Mouse (Mus musculus) common myeloid progenitor, adult 5-6 weeks (primary cell): ENCODE data around the gene Cox6b1. TPM values are rescaled to one million over a fixed set of nuclear protein-coding genes. Genes with fewer than 3 reads are reported as not detected.

ENCODE experiments used
- ATAC-seq: replicated peaks from 2 replicates; pipeline ENCODE4 v1.8.0; 2016; ENCODE audit warnings: low read depth, mild to moderate bottlenecking, moderate TSS enrichment, inconsistent platforms; ENCODE audit not compliant: poor library complexity, severe bottlenecking
- total RNA-seq: library from RNA; stranded (forward); fragments of 200-1000, 187-1606 nt; gene quantifications from 2 replicates; pipeline ENCODE4 v1.2.3, GENCODE M21; 2017

The Cox6b1 gene
- total RNA-seq: 396 and 504 TPM in 2 replicates

DNA sequence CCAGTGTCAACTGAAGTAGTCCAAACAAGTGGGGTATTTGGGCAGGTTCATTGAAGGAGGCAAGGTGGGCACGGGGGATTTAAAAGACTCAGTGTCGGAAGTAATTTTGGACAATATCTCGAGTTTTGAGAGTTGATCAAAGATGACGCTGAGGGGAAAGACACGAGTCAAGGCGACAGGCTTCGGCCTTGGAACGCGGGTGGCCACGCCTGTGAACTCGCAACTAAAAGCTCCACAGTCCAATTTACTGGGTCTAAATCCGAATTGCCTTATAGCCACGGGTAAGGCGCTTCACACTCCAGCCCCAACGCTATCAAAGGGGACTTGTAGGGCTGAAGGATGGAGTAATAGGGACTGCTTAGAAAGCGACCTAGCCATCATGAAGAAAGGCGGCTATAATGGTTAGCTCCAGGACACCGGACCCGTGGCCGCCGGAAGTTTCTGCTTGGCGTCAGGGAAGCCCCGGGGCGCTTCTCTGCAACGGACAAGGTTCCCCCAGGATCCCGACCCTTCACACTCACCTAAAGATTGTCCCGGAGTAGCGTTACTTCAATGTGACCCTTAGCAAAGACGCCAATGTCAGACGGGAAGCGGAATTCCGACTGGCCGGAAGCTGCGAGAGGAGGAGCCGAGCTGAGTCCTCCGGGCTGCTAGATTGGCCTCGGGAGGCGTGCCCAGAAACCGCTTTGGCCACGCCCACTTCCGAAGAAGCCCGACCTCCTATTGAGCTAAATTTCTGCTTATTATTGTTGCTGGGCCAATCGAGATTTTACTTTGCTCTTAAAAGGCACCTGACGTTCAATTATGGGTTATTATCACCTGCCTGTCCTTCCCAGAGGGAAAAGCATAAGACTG is at the start of gene Cox6b1:
TSS of gene Cox6b1 (minus strand) at position 622 of the 855 bp plus-strand sequence.
- ATAC-seq: peak; percentile 97

DNA sequence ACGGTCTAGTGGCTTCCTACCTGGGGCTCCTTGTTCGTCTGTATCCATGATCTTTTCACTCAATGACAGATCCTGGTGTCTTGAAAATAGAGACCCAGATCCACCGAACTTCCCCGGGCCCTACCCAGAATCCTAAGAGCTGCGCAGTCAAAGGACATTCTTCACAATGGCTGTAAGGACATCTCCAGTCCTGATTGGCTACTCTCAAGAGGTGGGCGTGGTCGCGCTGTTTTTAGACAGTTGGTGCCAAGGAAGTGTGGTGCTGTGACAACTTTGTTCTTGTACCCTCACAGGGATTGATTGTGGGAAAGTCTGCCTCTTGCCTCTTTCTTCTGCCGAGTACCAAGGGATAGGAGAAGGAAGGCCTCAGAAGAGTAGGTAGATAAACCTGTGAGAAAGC is 45.5 kb upstream of the Cox6b1 start, which contains the start of gene Pmis2:
TSS of gene Pmis2 (minus strand) at position 126 of the 400 bp plus-strand sequence.
- no peak for ATAC-seq

DNA sequence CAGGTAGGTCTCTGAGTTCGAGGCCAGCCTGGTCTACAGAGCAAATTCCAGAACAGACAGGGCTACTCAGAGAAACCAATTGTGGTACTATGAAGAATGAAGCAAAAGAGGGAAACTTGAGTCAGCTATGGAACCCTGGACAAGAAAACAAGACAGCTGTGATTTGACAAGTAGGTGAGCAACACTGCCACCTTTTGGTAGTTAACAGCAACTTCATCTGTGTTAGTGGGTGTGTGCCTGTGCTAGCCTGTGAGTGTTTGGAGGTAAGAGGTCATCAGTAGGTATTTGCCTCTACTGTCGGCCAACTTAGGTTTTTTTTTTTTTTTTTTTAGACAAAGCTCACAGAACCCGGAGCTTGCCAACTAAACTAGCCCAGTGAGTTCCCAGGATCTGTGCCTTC is 43.3 kb upstream of the Cox6b1 start:
- ATAC-seq: peak; percentile 43; the same call in 1 of the 2 replicates

DNA sequence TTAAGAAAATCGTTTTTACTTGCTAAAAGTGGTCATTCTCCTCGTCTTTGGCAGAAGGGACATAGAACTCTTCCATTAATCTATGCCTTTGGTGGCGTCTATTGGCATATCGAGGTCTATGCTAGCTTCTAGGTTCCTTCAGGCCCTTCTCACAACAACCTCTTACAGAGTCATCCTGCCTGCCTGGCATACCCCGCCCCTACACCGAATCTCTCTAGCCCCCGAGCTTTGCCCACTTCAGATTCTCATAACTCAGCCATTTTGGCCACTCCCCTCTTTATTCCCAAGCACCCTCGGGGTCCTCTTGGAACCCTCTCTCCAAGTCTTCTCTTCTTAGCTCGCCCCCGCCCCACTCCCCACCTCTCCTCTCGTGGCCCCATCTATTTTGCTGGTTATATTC is 39.4 kb upstream of the Cox6b1 start:
- peak; percentile 22; the same call in 1 of the 2 replicates for ATAC-seq

DNA sequence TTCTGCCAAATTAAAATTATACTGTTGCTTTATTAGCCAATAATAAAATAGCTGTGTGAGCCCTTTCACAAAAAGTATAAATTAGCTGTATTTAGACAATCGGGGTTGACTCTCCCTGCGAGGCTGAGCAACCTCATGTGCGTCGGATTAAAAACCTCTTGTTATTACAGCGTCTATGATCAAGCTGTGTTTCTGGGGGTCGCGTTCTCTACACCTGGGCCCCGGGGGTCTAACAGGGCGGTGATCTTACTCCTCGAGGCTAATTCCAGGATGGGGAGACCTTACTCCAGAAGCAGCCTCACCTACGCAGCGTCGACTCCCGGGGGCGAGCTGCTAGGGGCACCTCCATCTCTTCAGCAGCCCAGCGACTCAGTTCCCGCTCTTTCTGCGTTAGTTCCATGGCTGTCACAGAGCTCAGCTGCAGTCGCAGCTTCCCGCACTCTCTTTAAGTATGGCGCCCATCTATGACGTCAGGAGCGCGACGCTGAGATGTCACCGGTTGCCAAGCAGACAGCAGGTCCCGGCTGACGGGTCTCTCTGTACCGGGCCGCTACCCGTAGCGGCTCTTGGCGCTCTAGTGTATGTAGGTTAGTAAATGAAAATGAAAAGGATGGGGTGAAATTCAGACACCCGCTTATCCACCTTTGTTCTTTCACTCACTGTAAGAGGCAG is 38.7 kb upstream of the Cox6b1 start, which contains the start of gene Haus5:
TSS of gene Haus5 (minus strand) at position 466 of the 672 bp plus-strand sequence.
- ATAC-seq: peak; percentile 98

DNA sequence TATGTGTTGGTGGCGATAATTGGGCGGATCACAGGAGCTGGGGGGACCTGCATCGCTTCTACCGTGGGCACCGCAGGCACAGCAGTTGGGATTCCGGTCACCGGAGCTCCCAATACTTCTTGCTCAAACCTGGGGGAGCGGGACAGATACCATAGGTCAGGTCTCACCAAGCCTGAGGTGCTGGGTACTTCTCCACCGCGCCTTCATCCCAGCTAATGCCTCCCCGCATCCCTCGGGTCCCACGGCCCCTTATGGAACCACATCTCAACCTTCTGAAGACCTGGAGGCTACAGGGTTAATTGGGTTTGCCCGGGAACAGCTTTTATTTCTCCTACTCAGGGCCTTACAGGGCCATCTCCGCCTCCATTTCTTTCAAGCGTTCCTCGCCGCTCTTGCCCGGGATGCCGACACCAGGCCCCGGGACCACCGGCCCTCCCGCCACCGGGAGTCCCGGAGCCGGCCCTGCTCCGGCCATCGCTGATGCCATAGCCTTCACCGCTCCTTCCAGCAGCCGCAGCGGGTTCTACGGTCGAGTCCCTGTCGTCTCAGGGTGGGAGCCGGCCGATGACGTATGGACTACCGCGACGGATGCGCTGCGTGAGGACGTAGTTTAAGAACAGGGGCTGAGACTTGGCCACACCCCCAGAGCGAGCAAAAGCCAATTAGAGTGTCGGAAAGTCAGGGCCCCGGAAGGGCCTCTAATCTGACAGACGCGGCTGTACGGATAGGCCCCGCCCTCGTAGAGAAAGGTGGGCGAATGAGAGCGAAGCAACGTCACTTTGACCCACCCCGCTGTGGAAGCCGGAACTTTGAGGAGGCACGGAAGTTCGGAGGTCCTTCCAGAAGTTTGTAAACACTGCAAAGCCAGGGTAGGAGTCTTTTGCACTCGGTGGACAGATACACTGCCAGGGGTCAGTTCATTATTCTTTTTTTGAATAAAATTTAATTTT is 23.9 kb upstream of the Cox6b1 start, which contains the start of gene Rbm42:
TSS of gene Rbm42 (minus strand) at position 727 of the 950 bp plus-strand sequence.
- ATAC-seq: peak; percentile 100

DNA sequence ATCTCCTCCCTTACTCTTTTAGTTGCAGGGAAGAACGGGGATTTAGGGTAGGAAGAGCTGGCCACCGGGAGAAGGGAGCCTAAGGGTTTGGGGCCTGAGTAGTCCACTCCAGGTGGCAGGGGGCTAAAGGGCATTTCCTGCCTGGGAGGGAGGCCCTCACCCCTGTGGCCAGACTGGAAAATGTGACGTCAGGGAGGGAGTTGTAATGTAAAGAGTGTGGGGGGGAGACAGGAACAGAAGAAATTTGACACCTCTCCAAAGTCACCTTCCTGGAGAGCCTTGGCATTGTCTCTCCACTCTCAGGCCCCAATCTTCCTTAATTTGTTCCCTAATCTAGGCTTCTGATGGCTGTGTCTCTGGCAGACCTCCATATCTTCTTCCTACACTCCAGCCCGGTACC is 13.1 kb upstream of the Cox6b1 start:
- no peak for ATAC-seq

DNA sequence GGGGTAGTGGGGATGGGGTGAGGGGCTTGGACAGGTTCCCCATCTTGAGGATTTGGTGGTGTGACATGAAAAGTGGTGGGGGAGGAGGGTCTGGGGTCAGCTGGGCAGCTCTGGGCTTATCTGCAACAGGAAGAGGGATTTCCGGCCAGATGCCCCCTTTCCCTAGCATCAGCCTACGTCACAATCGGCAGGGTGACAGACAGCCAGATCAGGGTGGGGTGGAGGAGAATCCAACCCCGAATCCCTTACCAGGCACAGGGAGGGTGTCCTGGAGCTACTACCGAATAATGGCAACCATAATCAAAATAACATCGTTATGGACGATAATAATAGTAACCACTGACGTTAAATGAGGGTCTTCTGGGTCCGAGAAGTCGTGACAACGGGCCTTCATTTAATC is 10.4 kb upstream of the Cox6b1 start:
- ATAC-seq: 0 out of 2 replicates have a peak, but pooled peaks have one; percentile 15

DNA sequence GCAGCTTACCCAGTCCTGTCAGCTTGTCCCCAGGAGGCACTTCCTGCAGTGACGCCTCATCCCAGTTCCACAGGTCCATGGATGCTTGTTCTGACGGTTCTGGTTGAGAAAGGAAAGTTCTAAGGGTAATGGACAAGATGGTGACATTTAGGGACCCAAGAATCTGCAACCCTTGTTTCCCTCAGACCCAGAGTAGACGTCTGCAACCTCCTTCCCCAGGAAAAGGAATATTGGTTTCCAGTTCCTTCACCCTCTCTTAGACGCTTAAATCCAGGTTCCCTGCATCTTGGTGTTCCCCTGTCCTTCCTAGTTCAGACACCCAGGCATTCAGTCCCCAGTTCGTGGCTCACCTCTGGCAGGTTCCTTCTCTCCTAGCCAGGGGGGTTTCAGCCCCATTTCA is 9.8 kb upstream of the Cox6b1 start, which contains the start of gene Etv2:
TSS of gene Etv2 (minus strand) at position 101 of the 400 bp plus-strand sequence.
- ATAC-seq: no peak

DNA sequence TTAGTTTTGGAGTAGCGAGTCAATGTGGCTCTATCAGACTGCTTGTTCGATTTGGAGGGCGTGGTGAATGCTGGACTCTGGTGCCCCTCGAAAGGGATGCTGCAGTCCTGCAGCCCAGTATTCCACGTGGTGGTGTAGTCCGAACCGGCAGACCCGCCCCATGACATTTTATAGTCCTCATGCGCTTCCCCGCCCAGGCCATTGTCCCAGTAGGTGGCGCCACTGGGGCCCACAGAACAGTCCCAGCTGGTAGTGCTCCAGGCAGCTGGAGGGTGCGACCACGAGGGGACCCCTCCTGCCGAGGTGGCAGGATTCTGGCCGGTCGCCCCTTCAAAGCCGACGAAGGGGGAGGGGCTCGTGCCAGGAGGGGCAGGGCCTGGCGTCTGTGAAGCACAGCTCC is 8.7 kb upstream of the Cox6b1 start:
- peak; percentile 73 for ATAC-seq

DNA sequence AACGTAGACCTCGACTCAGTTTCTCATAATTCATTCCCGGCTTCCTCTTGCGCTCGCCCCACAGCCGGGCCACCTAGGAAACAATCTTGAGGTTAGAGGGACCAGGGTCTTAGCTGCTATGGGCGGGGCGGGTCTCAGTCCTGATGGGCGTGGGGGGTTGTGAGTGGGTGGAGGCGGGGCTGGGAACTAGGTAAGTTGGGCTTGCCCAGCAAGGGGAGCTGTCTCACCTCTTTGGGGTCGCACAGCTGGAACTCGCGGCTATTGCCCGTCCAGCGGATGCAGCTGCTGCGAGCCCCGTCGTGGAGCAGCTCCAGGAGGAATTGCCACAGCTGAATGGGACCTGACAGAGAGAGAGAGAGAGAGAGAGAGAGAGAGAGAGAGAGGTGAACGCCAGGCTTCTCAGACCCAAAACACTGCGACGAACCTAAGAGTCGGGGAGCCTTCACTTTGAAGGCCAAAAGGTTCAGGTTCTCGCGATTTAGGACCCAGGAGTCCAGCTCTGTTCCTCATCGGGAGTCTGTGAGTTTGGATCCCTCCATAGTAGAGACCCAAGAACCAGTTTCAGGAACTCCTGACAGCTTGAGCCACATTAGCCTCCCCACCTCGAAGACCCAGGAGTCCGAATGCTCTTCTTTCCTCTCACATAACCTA is 7.9 kb upstream of the Cox6b1 start:
- peak; percentile 19; the same call in 1 of the 2 replicates for ATAC-seq

DNA sequence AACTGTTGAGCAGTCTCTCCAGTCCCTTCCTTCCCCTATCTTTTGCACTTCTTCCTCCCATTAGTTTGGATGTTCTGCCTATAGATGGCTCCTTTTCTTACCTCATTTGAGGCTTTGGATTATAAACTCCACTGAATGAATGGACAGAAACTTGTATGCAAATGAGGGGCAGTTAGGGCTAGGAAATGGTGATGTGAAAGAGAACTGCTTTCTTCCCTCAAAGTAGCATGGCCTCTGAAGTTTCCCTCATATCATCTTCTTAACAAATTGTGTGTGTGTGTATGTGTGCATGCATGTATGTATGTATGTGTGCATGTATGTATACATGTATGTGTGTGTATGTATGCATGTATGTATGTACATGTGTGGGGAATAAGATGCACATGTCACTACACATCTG is 3.1 kb upstream of the Cox6b1 start:
- no peak for ATAC-seq

DNA sequence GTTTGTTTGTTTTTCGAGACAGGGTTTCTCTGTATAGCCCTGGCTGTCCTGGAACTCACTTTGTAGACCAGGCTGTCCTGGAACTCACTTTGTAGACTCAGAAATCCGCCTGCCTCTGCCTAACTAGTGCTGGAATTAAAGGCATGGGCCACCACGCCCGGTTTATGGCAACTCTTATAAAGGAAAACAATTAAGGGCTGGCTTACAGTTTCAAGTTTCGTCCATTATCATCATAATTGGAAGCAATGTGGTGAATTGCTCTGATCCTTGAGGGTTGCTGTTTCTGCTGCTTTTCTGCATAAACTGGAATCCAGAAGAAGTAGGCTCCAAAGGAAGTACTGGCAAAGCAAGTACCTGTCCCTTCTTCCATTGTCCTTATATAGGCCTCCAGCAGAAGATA is 696 bp upstream of the Cox6b1 start:
- no peak for ATAC-seq

DNA sequence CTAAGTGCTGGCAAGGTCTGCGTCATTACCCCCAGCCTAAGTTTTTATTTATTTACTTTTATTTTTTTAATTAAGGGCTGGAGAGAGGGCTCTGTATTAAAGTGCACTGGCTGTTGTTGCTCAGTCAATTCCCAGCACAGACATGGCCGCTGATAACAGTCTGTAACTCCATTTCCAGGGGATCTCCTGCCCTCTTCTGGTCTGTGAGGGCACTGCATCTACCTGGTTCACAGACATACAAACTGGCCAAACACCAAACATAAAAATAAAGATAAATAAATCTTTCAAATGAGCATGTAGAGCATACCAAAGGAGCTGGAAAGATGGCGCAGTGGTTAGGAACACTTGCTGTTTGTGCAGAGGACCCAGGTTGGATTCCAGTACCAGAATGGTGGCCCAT is 6.7 kb downstream of the Cox6b1 start:
- ATAC-seq: 0 out of 2 replicates have a peak, but pooled peaks have one; percentile 45

DNA sequence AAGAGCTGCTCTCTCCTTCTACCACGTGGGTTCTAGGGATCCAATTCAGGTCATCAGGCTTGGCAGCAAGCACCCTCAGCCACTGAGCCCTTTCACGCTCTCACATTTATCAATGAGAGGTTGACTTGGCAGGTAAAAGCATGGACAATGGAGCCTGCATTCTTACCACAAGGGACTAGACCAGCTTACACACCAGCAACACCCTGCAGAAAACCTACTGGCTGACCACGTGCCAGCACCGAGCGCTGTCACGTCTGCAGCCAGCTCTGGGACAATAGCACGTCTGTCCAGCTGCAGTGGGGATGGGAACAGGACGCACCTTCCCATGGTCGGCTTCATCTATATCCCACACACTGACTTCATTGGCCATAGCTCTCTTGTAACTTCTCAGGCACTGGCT is 7.3 kb downstream of the Cox6b1 start:
- ATAC-seq: no peak

DNA sequence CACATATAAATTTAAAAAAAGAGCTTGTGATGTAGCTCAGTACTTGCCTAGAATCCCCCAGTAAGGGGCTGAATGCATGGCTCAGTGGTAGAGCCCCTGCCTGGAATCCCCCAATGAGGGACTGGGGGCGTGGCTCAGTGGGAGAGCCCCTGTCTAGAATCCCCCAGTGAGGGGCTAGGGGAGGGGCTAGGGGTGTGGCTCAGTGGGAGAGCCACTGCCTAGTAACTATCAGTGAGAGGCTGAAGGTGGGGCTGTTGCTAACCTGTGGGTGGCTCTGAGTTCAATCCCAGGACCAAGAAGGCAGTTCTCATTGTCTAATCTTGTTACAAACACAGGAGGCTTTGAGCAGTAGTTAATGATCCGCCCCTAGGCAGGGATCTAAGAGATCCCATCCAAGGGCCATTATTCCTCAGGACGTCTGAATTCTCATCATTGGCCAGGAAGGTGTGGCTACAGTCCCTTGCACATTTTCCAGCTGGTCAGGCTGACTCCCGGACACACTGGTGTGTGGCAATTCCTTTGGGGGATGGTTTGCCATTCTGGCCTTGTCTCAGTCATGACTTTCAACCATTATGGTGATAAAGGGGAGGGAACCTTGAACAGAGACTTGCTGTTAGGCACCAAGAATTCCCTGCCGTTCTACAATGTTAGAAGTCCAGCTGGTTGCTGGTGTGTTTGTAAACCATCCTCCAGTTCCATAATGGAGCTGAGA is 10.7 kb downstream of the Cox6b1 start:
- no peak for ATAC-seq

DNA sequence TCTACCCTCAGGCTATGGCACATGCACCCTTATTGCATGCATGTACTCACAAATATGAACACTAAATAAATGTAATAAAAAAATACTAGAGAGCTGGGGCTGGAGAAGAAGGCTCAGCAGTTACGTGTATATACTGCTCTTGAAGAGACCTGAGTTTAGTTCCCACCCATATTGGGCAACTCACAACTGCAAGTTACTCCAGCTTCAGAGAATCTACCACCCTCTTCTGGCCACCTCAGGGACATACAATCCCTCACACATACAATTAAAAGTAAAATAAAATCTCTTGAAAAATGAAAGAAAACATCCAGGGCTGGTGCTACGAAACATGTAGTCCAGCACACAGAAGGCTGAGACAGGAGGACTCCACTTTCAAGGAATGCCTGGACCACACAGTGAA is 11.5 kb downstream of the Cox6b1 start:
- peak; percentile 79 for ATAC-seq

DNA sequence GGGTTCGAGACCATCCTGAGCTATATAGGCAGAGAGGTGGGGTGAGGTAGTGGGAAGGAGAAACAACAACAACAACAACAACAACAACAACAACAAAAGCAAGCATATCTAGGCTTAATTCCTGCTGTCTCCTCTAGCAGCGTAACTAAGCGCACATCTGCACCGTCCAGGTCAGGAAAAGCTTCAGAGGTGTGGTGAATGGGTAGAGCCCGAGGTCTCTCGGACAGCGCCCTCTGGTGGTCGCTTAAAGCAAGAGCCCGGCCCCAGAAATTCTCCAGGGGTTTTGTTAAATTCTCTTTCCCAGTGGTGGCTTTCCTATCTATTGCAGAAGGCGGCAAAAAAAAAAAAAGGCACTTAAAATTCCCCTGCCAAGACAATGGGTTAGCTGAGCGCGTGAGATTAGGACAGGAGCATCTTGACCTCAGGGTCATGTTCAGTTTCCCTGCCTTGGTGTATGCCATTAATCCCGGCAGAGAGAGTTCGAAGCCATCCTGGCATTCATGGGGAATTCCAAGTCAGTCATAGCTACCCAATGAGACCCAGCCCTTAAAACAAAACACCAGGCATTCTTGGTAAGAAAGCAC is 12.3 kb downstream of the Cox6b1 start:
- ATAC-seq: peak; percentile 69
